Mouse (Mus musculus) WW6 (cell line): ENCODE measurements around the gene Ano5.

Experiments
- DNase-seq: peaks from one replicate; pipeline ENCODE4 v3.0.0-alpha.2; 2013; ENCODE audit warnings: low read depth, low spot score

The Ano5 gene

DNA sequence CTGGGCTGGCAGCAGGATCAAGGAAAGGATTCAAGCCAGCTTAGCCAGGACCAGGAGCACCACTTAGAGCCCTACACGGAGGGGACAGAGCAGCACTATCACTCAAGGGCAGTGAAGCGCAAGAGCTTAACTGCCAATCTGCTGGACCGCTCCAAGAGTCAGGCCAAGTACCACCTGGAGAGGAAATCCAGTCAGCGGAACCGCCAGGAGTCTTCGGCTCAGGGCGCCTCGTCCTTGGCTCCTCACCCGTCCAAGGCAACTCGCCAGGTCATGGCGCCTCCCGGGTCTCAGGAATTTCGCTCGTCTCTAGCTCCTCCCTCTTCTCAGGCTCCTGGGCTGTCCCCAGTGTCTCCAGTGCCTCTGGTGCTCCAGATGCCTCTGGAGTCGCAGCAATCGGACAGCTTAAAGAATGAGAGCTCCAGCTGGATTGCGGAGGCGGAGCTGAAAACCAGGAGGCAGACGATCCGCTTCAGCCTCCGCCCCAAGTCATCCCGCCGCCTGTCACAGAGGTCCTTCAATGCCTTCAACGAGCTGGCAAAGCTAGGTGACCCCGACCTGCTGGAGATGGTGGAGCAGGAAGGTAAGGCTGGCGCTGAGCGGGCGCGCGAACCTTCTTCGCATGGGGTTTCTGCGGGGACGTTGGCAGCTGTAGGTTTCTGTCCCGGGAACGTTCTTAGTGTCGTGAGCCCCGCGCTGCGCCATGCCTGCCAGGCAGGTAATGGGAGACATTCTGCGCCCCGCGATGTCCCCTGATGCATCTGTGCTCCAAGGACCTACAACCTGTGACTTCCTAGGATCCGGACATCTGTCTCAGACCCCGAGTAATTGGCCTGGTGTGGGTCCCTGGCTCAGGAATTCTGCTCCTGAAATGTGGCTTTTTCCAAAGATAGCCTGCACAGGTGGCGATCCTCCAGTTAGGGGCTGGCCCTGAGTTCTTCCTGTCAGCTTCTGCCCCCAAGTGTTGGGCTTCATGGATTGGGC, at the start of gene Ano5:
Ano5 (plus strand) TSS at position 359 of the 981 bp plus-strand sequence.
- peak; percentile 34 for DNase-seq

DNA sequence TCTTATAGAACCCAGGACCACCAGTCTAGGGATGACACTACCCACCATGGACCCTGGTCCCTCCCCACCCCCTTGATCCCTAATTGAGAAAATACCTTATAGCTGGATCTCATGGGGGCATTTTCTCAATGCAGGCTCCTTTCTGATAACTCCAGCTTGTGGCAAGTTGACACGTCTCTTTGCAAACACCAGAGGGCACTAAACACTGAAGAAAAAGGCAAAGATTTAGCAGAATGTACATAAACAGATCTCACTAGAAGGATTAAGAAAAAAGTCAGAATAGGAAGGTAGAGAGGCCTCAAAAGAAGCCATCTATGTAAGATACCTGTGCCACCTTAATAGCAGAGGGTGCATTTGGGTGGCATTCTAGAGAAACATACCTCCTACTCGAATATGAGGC, 11.4 kb upstream of the Ano5 start:
- no peak for DNase-seq

DNA sequence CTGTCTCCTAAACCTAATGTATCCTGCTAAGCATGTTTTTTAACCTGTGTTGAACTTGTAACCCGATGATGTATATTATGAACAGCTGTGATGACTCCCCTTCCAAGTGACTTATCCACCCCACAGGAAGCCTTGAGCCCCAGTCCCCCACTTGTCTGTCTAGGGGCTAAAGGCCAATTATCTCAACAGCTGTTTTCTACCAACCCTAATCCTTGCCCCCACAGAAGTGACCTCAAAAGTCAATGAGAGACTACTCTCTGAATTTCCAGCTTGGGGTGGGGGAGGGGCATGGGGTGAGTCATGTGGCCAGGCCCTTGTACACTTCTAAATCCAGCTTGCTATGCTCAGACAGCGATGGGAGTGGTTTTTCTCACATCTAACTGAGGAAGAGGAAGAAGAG, 6.9 kb upstream of the Ano5 start:
- no peak for DNase-seq

DNA sequence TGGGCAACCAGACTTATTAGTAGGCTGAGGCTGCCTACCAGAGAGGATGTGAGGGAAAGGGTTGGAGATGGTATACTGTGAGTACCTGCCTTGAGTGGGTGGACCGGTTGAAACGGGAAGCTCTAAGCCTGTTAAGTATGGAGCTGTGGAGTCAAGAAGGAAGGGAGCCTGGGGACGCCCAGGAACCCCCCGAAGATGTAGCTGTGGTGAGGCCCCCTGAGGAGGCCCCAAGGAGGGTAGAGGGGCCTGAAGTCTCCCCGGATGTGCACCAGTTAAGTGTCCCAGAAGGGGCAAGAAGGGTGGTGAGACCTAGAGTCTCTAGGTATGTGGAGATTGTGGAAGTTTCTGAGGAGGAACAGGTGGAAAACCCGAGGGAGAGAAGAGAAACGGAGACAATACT, 682 bp upstream of the Ano5 start:
- DNase-seq = no peak

DNA sequence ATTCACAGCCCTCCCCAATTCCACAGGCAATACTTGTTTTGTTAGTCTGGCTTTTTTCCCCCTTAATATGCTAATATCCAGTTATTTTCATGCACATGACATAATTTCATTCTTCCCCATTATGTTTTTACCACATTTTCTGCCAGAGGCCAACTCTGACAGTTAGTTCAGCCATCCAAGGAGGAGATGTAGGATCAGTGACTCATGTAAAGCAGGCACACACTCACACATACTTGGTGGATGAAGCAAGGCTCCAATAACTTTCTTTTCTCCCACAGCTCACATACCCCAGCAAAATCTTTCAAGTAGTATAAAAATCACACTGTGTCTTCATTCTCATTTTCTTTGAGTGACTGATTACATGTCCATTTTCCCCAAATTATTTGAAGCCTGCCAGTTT, 28.5 kb downstream of the Ano5 start:
- DNase-seq = no peak

DNA sequence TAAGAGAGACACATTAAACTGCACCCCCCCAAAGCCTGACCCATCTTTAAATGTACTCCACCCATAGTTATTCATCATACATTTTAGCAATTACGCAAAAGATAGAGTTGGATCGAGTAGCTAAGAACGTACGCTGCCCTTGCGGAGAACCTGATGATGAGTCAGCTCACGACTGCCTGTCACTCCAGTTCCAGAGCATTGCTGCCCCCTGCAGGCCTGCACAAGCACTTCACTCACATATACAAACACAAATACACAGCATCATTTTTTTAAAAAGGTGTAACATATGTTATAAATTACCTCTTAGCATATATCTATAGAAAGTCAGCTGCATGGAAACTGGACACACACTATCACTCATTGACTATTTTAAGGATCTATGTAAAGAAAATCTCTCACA, 29.9 kb downstream of the Ano5 start:
- peak; percentile 16 for DNase-seq

DNA sequence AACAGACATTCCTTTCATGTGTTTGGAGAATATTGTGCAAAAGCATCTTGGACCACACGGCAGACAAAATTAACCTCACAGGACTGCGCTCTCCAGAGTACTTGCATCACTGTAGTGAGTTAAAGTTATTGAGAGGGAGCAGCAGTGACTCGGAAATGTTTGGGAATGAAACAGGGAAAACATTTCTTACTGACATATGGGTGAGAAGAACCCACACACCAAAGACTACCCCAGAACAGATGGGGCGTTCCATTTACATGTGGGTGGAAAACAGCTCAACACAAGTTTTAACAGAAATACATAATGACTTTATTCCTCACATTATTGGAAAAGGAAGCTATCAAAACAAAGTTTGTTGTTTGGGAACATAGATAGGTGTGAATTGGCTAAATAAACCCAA, 89.2 kb downstream of the Ano5 start:
- DNase-seq = no peak

DNA sequence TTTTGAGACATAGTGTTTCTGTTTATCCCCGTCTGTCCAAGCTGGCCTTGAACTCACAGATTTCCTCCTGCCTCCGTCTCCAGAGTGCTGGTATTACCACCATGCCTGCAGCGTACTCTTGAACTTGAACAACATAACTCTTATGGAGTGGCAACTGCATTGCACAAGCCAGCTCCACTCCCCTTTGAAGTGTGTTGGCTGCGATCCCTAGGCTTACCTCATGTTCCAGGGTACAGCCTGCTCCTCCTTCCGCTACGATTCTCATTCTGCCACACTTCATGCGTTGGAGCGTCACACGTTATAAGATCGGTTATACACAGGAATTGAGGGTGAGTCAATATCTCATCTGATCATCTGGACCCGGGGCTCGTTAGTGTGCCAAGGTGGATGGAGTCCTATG, 92.9 kb downstream of the Ano5 start:
- DNase-seq = no peak

DNA sequence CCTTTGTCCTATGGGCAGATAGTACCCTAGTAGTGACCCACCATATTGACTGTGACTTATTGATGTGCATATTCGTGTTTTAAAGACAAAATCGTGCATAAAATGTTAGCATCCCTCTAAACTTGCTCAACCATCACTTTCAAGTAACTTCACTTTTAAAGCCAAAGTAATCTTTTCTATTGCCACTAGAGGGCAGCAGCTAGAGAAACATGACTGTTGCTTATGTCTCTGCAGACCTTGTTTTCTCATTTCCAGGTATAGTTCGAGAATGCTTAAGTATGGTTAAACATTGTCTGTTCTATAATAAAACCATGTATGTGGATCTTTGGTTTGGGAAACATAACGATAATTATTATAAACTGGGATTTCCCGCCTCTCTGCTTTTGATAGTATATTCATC, 103.6 kb downstream of the Ano5 start:
- no peak for DNase-seq

DNA sequence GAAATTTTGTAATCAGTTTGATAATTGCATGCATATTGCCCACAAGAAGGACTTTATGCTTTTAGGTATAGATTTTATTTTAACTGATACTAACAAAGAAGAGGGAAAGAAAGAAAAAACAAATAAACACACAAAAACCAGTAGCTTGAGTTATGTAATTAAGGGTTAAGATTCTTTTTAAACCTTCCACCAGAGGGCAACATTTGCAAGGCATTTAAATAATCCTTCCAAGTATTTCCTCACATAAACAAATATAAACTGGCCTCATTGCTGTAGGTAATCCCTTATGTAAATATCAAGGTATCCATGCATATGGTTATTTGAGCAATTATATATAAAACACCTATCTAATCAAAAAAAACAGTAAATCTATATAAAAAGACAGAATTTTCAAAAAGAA, 107.1 kb downstream of the Ano5 start:
- no peak for DNase-seq

DNA sequence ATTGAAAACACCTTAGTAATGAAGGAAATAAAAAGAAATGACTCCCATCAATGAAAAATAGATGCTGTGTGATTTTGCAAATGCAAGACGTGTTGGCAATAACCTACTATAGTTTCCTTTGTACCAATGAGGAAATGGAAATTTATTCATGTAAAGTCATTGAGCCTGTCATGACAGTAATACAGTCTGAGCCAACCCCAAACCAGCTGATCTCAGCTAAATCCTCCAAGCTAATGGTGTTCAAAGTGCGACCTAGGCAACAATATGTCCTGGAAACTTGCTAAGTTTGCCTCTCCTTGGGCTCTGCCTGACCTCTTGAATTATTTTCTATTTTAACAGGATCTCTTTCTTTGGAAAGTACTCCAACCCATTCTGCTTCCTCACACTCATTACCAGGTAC, 107.6 kb downstream of the Ano5 start:
- no peak for DNase-seq

DNA sequence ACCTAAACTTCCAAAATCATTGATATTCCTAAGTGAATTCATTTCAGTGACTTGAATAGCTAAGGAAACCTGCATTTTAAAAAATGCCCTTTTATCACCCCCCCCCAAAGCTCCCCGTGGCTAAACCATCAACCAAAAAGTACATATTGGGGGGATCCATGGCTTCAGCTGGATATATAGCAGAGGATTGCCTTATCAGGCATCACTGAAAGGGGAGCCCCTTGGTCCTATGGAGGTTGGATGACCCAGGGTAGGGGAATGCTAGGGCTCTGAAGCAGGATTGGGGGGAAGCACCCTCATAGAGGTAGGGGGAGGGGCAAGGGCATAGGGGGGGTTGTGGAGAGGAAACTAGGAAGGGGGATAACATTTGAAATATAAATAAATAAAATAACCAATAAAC, 109.1 kb downstream of the Ano5 start:
- DNase-seq = no peak

DNA sequence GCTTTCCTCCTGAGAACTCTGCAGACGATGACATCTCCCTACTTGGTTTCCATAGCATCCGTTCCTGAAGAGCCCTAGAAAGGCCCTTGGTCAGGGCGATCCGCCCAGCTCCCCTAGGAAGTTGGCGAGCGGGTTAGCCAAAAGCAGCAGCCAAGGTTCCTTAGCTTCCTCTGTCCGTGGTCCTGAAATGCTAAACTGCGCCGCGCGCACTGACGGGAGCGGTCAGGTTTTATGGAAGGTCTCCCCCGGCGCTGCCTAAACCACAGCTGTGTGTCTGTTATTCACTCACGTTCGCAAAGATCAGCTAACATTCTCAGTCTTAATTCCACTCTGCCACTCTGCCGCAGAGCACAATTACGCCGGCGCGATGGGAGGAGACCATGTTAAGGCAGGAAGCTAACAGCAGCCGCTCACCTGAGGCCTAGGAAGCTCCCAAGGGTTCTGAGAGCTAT, 110.9 kb downstream of the Ano5 start, which contains the start of gene Slc17a6:
Slc17a6 (plus strand) TSS at position 313 of the 452 bp plus-strand sequence.
- DNase-seq = peak; percentile 48

DNA sequence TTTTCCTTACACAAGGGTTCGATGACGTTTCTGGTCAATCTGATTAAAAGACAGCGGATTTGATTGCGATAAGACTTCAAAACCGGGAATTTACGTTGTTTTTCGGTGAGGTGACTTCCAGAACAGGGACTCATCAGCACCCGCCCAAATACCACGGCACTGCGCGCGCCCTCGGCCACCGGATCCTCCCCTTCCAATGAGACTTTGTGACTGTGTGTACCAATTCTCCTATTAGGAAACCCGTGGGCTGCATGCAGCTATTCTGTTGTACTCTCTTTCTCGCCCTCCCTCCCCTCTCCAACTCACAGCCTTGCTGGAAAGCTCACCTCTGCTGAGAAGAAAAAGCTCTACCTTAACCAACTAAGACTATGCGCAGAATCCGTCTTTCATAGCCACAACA, 111.4 kb downstream of the Ano5 start:
- DNase-seq = no peak

DNA sequence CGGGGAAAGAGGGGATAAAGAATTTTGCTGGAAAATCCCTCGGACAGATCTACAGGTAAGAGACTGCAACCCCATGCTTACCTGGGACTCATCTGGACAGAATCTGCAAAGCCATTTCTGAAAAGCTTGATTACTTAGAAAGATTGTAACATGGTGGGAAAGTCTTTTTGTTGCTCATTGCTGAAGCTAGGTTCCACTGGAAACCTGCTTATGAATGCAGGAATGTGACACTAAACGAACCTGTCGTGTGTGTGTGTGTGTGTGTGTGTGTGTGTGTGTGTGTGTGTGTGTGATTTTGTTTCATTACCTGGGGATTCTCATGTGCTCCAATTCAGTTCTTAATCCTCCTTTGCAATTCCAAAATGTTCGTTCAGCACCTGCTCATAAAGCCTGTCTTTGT, 111.8 kb downstream of the Ano5 start:
- no peak for DNase-seq

DNA sequence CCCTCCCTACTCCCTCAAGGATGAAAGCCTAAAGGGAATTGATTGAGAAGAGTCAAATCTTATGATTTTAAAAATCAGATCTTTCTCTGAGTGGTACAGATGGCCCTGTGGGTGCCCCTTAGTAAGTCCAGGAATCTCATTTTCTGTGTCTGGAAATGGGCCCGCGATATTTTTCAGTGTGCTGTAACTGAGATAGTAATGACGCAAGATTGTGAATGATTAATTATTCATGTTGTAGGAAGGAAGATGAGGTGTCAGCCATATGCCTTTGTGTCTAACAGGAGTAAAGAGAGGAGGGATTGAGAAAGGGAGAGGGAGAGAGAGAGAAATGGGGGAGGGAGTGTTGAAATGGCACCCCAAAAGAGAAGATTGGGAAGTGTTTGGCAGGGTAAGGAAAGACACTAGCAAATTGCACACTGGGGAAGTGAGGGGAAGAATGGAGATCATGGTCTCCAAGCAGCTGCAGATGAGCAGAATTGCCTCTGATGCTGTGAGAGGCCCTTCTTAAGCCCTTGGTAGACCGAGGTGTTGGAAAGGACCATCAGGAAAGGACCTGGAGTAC, 113.6 kb downstream of the Ano5 start:
- no peak for DNase-seq

DNA sequence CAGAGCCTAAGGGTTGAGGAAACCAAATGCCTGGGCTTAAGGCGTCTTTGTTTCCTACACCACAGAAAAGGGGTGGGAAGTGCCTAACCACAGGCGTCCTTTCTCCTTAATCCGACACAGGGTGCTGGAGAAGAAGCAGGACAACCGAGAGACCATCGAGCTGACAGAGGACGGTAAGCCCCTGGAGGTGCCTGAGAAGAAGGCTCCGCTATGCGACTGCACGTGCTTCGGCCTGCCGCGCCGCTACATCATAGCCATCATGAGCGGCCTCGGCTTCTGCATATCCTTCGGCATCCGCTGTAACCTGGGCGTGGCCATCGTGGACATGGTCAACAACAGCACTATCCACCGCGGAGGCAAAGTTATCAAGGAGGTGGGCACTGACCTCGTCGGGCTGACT, 114.3 kb downstream of the Ano5 start:
- DNase-seq = no peak

DNA sequence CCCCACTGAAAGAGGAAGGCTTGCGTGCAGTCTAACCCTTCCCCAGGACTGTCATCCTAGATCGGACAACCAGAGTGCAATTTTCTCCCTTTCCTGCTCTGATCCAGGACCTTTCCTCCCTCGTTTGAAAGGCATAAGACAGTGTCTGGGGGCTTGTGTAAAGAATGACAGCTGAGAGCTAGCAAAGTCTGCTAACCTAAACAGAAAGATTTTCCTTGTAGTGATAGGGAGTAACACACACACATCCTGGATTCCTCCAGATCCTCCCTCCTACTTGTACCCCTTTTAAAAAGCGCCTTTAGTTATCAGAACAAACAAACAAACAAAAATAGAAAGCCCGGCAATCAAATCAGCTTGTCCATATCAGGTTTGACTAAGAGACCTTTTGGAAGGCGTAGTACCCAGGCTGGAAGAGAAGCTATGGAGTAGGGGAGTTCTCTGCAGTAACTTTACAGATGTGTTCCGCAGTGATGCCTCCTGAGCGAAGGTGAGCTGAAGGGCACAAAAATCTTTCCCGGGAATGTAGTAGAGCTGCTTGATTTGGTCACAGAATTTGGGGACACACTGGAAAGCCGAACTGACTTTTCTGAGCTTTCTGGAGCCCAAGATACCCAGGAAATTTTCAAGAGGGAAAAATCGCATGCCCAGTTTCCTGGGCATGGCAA, 114.9 kb downstream of the Ano5 start:
- DNase-seq = no peak

DNA sequence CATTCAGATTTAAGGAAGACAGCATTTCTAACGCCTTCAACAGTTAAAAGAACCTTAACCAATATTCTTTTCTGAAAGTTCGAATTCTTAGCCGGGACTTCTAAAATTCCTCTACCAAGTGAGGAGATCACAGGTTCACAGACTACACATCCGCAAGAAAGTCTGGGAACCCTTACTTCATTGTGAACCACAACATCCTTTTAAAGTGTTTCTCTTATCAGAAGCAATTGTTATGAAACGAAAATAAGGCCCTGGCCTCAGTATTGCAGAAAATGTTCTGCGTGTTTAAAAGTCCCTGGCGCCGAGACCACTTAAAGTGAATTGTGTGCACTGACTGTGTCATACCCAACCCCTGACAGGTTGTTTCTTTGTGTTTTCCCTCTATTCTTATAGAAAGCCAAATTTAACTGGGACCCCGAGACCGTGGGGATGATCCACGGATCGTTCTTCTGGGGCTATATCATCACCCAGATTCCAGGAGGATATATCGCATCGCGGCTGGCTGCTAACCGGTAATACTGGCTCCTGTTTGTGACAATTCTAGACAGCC, 115.7 kb downstream of the Ano5 start:
- no peak for DNase-seq

DNA sequence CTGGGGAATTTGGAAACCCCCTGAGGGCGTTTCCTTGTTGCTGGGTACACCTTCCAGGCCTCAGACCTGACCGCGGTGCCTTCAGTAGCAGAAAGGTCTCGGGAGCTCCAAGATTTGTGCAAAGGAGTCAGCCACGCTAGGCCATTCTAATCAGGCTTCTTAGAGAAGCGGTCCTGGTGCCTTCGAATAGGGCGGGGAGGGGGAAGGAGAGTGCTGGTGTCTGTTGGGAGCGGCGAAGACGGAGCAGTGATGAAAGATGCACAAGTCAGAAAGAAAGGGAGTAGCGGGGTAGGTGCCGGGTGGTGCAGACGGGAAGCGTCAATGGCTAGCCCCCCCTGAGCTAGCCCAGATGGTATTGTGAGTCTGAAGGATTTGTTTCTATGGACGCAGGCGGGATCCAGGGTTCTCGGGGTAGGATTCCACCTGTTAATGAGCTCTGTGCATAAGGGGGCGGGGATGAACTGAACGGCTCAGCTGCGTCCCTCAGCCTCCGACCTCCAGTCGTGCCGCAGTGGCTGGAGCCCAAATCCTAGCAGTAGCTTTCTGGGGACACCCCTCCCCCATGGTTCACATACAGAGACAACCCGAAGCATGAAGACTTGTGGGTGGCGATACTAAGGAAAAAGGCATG, 116.3 kb downstream of the Ano5 start:
- DNase-seq = no peak

DNA sequence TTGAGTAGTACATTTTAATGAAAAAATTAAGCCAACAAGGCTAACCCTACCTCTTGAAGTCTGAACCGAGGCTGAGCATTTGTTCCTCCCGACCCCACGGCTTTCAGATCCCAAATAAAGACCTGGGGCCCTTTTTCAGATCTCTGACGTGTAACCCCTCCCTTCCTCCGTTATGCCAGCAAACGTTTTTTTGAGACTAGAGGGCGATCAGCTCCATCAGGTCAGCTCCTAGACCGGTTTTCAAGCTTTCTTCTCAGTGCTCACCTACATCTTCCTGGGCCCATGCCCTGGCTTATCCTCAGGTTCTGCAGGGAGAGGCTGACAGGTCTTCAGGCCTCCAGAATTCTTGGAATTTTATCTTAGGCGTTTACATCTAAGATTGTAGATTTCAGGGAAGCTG, 116.8 kb downstream of the Ano5 start:
- no peak for DNase-seq

DNA sequence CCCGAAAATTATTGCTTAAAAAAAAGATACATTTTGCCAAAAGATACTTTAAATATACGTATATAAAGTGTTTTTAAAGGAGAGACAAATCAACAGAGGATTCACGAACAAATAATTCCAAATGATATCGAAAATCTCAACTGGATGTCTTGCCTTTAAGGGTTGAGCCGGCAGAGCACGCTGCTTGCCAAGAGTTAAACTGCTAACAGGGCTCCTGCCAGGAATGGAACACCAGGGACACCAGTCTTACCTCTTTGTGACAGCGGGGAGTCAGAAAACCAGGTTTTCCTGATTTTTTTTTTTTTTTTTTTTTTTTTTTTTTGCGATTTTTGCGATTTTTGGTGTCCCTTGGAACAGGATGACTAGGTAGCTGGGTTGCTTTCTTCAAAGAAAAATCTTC, 117.5 kb downstream of the Ano5 start:
- no peak for DNase-seq
